In the genomic region with DNA sequence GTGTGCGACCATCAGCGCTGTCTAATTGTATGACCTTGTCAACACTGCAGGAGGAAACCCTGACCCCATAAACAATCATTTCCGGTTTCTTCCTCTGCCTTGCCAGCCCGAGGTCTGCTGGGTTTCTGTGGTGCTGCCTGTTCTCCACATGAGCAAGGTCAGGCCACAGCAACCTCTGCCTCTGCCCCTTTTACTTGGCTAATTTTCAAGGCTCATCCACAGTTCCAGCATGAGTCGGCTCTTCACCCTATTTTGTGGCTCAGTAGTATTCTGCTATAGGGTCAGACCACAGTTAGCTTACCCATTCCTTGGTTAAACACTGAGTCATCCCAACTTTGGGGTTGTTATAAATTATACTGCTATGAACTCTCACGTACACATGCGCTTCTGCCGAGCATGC, we compare ENCODE assay signal across 19 mouse cellular contexts.
"Had no signal": no experiment of that assay in that cellular context is flagged by ENCODE, and none has a peak within 500 bp of the region (broad histone marks: within the 10 kb centered on the region; RNA-seq: fewer than 3 reads in every experiment).

No protein-coding gene starts in this region.

- H3K9me3 ChIP-seq: lung, embryonic 15.5 days; midbrain, embryonic 12.5 days; neural tube, embryonic 13.5 days; neural tube, embryonic 15.5 days had no signal

- H3K4me1 ChIP-seq: lung, embryonic 15.5 days; midbrain, embryonic 10.5 days; midbrain, embryonic 12.5 days; neural tube, embryonic 13.5 days; neural tube, embryonic 15.5 days had no signal

- DNase-seq: liver, postnatal 0 days; lung, adult 2 months; lung, postnatal 14 days; lung, postnatal 36 days; midbrain, embryonic 14.5 days; retina, postnatal 1 day; right cerebral cortex, adult 18-20 months; right cerebral cortex, postnatal 25 days; right cerebral cortex, postnatal 4 days; spleen, adult 18-20 months; thymus, adult 18-20 months; thymus, postnatal 14 days; thymus, postnatal 36 days had no signal

- H3K27ac ChIP-seq: lung, embryonic 15.5 days; midbrain, embryonic 10.5 days; midbrain, embryonic 12.5 days; neural tube, embryonic 13.5 days; neural tube, embryonic 15.5 days had no signal

- H3K4me3 ChIP-seq: lung, embryonic 15.5 days; midbrain, embryonic 10.5 days; midbrain, embryonic 12.5 days; myocyte; neural tube, embryonic 13.5 days; neural tube, embryonic 15.5 days had no signal

- H3K27me3 ChIP-seq: lung, embryonic 15.5 days; neural tube, embryonic 13.5 days; neural tube, embryonic 15.5 days had no signal

- H3K36me3 ChIP-seq: lung, embryonic 15.5 days; midbrain, embryonic 10.5 days; midbrain, embryonic 12.5 days; neural tube, embryonic 13.5 days; neural tube, embryonic 15.5 days had no signal
